Mouse (Mus musculus): ENCODE data around the gene Pomp. TPM values are rescaled to one million over a fixed set of nuclear protein-coding genes. Genes with fewer than 3 reads are reported as not detected.

Pomp gene
- total and polyA plus RNA-seq, 2 experiments from 2014 or later: 287 to 545 TPM

GRCm38 (mm10) chr5:147845319-147845718 is 14.9 kb upstream of the Pomp start:
- WGBS: 84% methylated on average over 3 of the region's 3 CpGs
- H3K4me1 ChIP-seq (ENCODE audit: insufficient read depth, low read length): no peaks in the 10 kb centered on the region
- TF ChIP-seq CTCF (IDR thresholded peaks at IDR 0.05): no peak
- H3K4me3 ChIP-seq (ENCODE audit: low read depth, low read length): no peak overlapping the region
- no peak overlapping the region for H3K27ac ChIP-seq (ENCODE audit: low read depth, low read length)
- H3K27me3 ChIP-seq (ENCODE audit: insufficient read depth, low read length): no peaks in the 10 kb centered on the region
- no peak overlapping the region for H3K9ac ChIP-seq (replicated peaks; ENCODE audit: low read length, poor library complexity, severe bottlenecking)
- no peaks in the 10 kb centered on the region for H3K36me3 ChIP-seq (ENCODE audit: insufficient read depth, low read length)
- ATAC-seq (ENCODE audit: low FRiP score) (no peak), DNase-seq (ENCODE audit: low spot score) (no peak)
- no peaks in the 10 kb centered on the region for H3K9me3 ChIP-seq (ENCODE audit: low read length)
- no peak overlapping the region for H3K4me2 ChIP-seq (ENCODE audit: low read depth, low read length, poor library complexity, severe bottlenecking)

DNA sequence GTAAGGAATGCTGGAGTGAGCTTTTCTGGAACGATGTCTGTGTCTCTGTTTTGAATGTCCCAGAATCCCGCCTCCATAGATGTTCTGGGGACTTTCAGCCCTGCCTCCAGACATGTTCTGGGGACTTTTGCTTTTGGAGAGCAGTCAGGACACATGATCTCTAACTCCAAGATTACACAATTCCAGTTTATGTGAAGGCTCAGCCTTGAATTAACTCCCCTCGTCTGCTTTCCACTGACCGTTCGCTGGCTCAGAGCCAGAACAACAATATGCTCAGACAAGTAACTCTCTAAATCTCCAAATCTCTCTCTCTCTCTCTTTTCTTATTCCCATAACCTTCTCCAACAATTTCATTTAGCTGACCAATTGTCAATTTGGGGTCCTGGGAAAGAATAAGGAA is 12.9 kb upstream of the Pomp start:
- H3K27me3 ChIP-seq (ENCODE audit: insufficient read depth, low read length): no peaks in the 10 kb centered on the region
- no peaks in the 10 kb centered on the region for H3K36me3 ChIP-seq (ENCODE audit: insufficient read depth, low read length)
- H3K4me1 ChIP-seq (ENCODE audit: insufficient read depth, low read length): no peaks in the 10 kb centered on the region
- TF ChIP-seq CTCF (IDR thresholded peaks at IDR 0.05): no peak
- no peak for ATAC-seq (ENCODE audit: low FRiP score)
- H3K9ac ChIP-seq (replicated peaks; ENCODE audit: low read length, poor library complexity, severe bottlenecking): no peak overlapping the region
- no peak for DNase-seq (ENCODE audit: low spot score)
- 47% methylated on average over 5 of the region's 5 CpGs for WGBS
- H3K27ac ChIP-seq (ENCODE audit: low read depth, low read length): no peak overlapping the region
- no peak overlapping the region for H3K4me2 ChIP-seq (ENCODE audit: low read depth, low read length, poor library complexity, severe bottlenecking)
- H3K4me3 ChIP-seq (ENCODE audit: low read depth, low read length): no peak overlapping the region
- H3K9me3 ChIP-seq (ENCODE audit: low read length): no peaks in the 10 kb centered on the region

DNA sequence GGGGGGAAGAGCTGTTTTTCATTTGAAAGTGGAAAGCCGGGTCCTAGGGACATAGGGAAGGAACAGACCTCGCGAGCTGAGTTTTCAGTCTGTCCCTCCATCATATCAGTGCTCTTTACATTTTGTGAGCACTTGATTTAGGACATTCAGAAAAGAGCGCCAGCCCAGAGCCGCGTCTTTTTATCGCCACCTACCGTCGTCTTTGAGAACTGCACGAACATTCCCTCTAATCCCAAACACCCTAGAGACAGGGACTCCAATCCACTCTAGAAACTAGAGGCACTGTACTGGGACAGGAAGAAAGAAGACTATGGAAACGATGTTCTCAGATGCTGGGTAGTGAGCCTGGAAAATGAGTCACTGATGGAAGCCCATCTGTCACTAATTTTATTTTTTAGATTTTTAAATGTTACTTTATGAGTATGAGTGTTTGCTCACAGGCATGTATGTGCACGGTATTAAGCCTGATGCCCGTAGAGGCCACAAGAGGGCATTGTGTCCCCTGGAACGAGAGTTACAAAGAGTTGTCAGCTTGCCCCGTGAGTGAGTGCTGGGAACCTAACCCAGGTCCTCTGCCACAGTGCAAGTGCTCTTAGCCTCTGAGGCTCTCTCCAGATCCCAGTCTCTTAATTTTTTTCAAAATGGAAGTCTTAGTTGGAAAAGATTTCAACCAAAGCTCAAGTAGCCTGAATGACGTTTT is 11.9 kb upstream of the Pomp start:
- peak; percentile 80 for DNase-seq (ENCODE audit: low spot score)
- Histone ChIP-seq H3K27ac (ENCODE audit: low read depth, low read length) (no peak overlapping the region), H3K27me3 (ENCODE audit: insufficient read depth, low read length) (no peaks in the 10 kb centered on the region), H3K4me3 (ENCODE audit: low read depth, low read length) (no peak overlapping the region), H3K9ac (replicated peaks; ENCODE audit: low read length, poor library complexity, severe bottlenecking) (no peak overlapping the region), H3K4me1 (ENCODE audit: insufficient read depth, low read length) (no peaks in the 10 kb centered on the region), H3K9me3 (ENCODE audit: low read length) (no peaks in the 10 kb centered on the region), H3K36me3 (ENCODE audit: insufficient read depth, low read length) (no peaks in the 10 kb centered on the region), H3K4me2 (ENCODE audit: low read depth, low read length, poor library complexity, severe bottlenecking) (no peak overlapping the region)
- no peak for ATAC-seq (ENCODE audit: low FRiP score)
- peak; percentile 92 for TF ChIP-seq CTCF (IDR thresholded peaks at IDR 0.05)
- WGBS: 24% methylated on average over 16 of the region's 16 CpGs

GRCm38 (mm10) chr5:147850194-147850593 is 10.1 kb upstream of the Pomp start:
- no peaks in the 10 kb centered on the region for H3K36me3 ChIP-seq (ENCODE audit: insufficient read depth, low read length)
- no peak for TF ChIP-seq CTCF (IDR thresholded peaks at IDR 0.05)
- 66% methylated on average over 7 of the region's 7 CpGs for WGBS
- H3K27ac ChIP-seq (ENCODE audit: low read depth, low read length): no peak overlapping the region
- no peak overlapping the region for H3K4me3 ChIP-seq (ENCODE audit: low read depth, low read length)
- no peak overlapping the region for H3K9ac ChIP-seq (replicated peaks; ENCODE audit: low read length, poor library complexity, severe bottlenecking)
- ATAC-seq (ENCODE audit: low FRiP score): no peak
- DNase-seq (ENCODE audit: low spot score): no peak
- no peaks in the 10 kb centered on the region for H3K9me3 ChIP-seq (ENCODE audit: low read length)
- H3K4me2 ChIP-seq (ENCODE audit: low read depth, low read length, poor library complexity, severe bottlenecking): no peak overlapping the region
- no peaks in the 10 kb centered on the region for H3K4me1 ChIP-seq (ENCODE audit: insufficient read depth, low read length)
- H3K27me3 ChIP-seq (ENCODE audit: insufficient read depth, low read length): no peaks in the 10 kb centered on the region

DNA sequence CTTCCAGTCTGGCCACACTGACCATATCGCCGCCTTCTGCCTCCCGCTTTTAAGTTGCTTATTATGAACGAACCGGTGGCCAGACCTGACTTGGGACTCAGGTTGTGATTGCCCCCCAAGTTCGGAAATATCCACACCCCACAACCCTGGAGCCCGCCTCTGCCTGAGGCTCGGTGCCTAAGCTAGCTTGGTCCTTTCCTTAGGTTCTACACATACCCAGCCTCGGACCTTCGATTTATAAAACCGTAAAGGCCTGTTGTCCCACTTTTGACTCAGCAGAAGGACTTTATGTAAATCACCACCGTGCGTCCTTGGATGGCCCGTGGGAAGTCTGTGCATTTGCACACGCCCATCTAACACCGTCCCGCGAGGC is 199 bp upstream of the Pomp start:
- Histone ChIP-seq H3K4me3 (ENCODE audit: low read depth, low read length) (peak overlapping the region; percentile 92), H3K9ac (replicated peaks; ENCODE audit: low read length, poor library complexity, severe bottlenecking) (peak overlapping the region; percentile 89), H3K4me2 (ENCODE audit: low read depth, low read length, poor library complexity, severe bottlenecking) (peak overlapping the region; percentile 92), H3K27ac (ENCODE audit: low read depth, low read length) (peak overlapping the region; percentile 85; the same call in 1 of the 2 replicates), H3K4me1 (ENCODE audit: insufficient read depth, low read length) (peaks cover 7% of the 10 kb centered on the region; the same call in 1 of the 2 replicates), H3K36me3 (ENCODE audit: insufficient read depth, low read length) (peaks cover 22% of the 10 kb centered on the region), H3K27me3 (ENCODE audit: insufficient read depth, low read length) (no peaks in the 10 kb centered on the region), H3K9me3 (ENCODE audit: low read length) (no peaks in the 10 kb centered on the region)
- WGBS: 2% methylated on average over 18 of the region's 18 CpGs
- TF ChIP-seq CTCF (IDR thresholded peaks at IDR 0.05): no peak; the same call in 1 of the 2 replicates
- DNase-seq (ENCODE audit: low spot score): no peak
- ATAC-seq (ENCODE audit: low FRiP score): no peak

GRCm38 (mm10) chr5:147868674-147869073 is 8.4 kb downstream of the Pomp start:
- peaks cover 58% of the 10 kb centered on the region for H3K36me3 ChIP-seq (ENCODE audit: insufficient read depth, low read length)
- H3K4me3 ChIP-seq (ENCODE audit: low read depth, low read length): no peak overlapping the region

More at GRCm38 (mm10) chr5:147868674-147869073, 8.4 kb downstream of the Pomp start:
- no peaks in the 10 kb centered on the region for H3K4me1 ChIP-seq (ENCODE audit: insufficient read depth, low read length)
- DNase-seq (ENCODE audit: low spot score) (no peak), ATAC-seq (ENCODE audit: low FRiP score) (no peak)
- H3K9me3 ChIP-seq (ENCODE audit: low read length): no peaks in the 10 kb centered on the region
- no peak overlapping the region for H3K9ac ChIP-seq (replicated peaks; ENCODE audit: low read length, poor library complexity, severe bottlenecking)
- 96% methylated on average over 4 of the region's 4 CpGs for WGBS
- peak; percentile 51 for TF ChIP-seq CTCF (IDR thresholded peaks at IDR 0.05)
- H3K4me2 ChIP-seq (ENCODE audit: low read depth, low read length, poor library complexity, severe bottlenecking): no peak overlapping the region
- no peaks in the 10 kb centered on the region for H3K27me3 ChIP-seq (ENCODE audit: insufficient read depth, low read length)
- no peak overlapping the region for H3K27ac ChIP-seq (ENCODE audit: low read depth, low read length)
